Mouse (Mus musculus): ENCODE data around the gene E330009J07Rik. TPM values are rescaled to one million over a fixed set of nuclear protein-coding genes. Genes with fewer than 3 reads are reported as not detected.

E330009J07Rik gene
- polyA plus RNA-seq, 1 experiment from 2014 or later: 12.8 TPM

- Histone ChIP-seq H3K27ac (ENCODE audit: low read depth, low read length) (no peak overlapping the region), H3K4me3 (ENCODE audit: low read length) (no peak overlapping the region), H3K9ac (ENCODE audit: low read depth, low read length) (no peak overlapping the region), H3K27me3 (replicated peaks; ENCODE audit: control insufficient read depth, insufficient read depth, low read length) (0 out of 2 replicates have a peak, but pooled peaks cover 2% of the 10 kb centered on the region), H3K36me3 (ENCODE audit: control insufficient read depth, insufficient read depth, low read length) (no peaks in the 10 kb centered on the region), H3K9me3 (ENCODE audit: control insufficient read depth, low read length) (no peaks in the 10 kb centered on the region), H3K4me2 (ENCODE audit: low read length) (no peak overlapping the region), H3K4me1 (ENCODE audit: control insufficient read depth, insufficient read depth, low read depth, low read length) (no peaks in the 10 kb centered on the region)
- peak; percentile 37; the same call in 1 of the 2 replicates for ATAC-seq
- WGBS: 36% methylated on average over 10 of the region's 10 CpGs
Measured at GRCm38 (mm10) chr6:40443281-40443928, 7.5 kb upstream of the E330009J07Rik start.

- no peak for ATAC-seq
- H3K9me3 ChIP-seq (ENCODE audit: control insufficient read depth, low read length): no peaks in the 10 kb centered on the region
- H3K4me3 ChIP-seq (ENCODE audit: low read length): no peak overlapping the region
- no peak overlapping the region for H3K27ac ChIP-seq (ENCODE audit: low read depth, low read length)
- no peaks in the 10 kb centered on the region for H3K4me1 ChIP-seq (ENCODE audit: control insufficient read depth, insufficient read depth, low read depth, low read length)
- H3K27me3 ChIP-seq (replicated peaks; ENCODE audit: control insufficient read depth, insufficient read depth, low read length): 0 out of 2 replicates have a peak, but pooled peaks cover 2% of the 10 kb centered on the region
- no peak overlapping the region for H3K9ac ChIP-seq (ENCODE audit: low read depth, low read length)
- 49% methylated on average over 3 of the region's 3 CpGs for WGBS
- no peak overlapping the region for H3K4me2 ChIP-seq (ENCODE audit: low read length)
- H3K36me3 ChIP-seq (ENCODE audit: control insufficient read depth, insufficient read depth, low read length): no peaks in the 10 kb centered on the region
Measured at GRCm38 (mm10) chr6:40441755-40442154, 5.8 kb upstream of the E330009J07Rik start.

- H3K9ac ChIP-seq (ENCODE audit: low read depth, low read length): no peak overlapping the region
- H3K4me1 ChIP-seq (ENCODE audit: control insufficient read depth, insufficient read depth, low read depth, low read length): no peaks in the 10 kb centered on the region
- 0 out of 2 replicates have a peak, but pooled peaks cover 2% of the 10 kb centered on the region for H3K27me3 ChIP-seq (replicated peaks; ENCODE audit: control insufficient read depth, insufficient read depth, low read length)
- H3K27ac ChIP-seq (ENCODE audit: low read depth, low read length): no peak overlapping the region
- no peaks in the 10 kb centered on the region for H3K36me3 ChIP-seq (ENCODE audit: control insufficient read depth, insufficient read depth, low read length)
- no peak overlapping the region for H3K4me3 ChIP-seq (ENCODE audit: low read length)
- WGBS: 52% methylated on average over 3 of the region's 3 CpGs
- ATAC-seq: no peak
- no peak overlapping the region for H3K4me2 ChIP-seq (ENCODE audit: low read length)
- no peaks in the 10 kb centered on the region for H3K9me3 ChIP-seq (ENCODE audit: control insufficient read depth, low read length)
Measured at GRCm38 (mm10) chr6:40441276-40441675, 5.3 kb upstream of the E330009J07Rik start.

GRCm38 (mm10) chr6:40439731-40440130, 3.8 kb upstream of the E330009J07Rik start:
- Histone ChIP-seq H3K36me3 (ENCODE audit: control insufficient read depth, insufficient read depth, low read length) (no peaks in the 10 kb centered on the region), H3K27ac (ENCODE audit: low read depth, low read length) (no peak overlapping the region), H3K4me3 (ENCODE audit: low read length) (no peak overlapping the region), H3K4me2 (ENCODE audit: low read length) (no peak overlapping the region), H3K9me3 (ENCODE audit: control insufficient read depth, low read length) (no peaks in the 10 kb centered on the region), H3K27me3 (replicated peaks; ENCODE audit: control insufficient read depth, insufficient read depth, low read length) (0 out of 2 replicates have a peak, but pooled peaks cover 2% of the 10 kb centered on the region), H3K4me1 (ENCODE audit: control insufficient read depth, insufficient read depth, low read depth, low read length) (peaks cover 2% of the 10 kb centered on the region; the same call in 1 of the 2 replicates), H3K9ac (ENCODE audit: low read depth, low read length) (no peak overlapping the region)
- ATAC-seq: no peak
- 55% methylated on average over 12 of the region's 12 CpGs for WGBS

GRCm38 (mm10) chr6:40438936-40439335, 3.0 kb upstream of the E330009J07Rik start, which contains the start of gene Wee2:
TSS of gene Wee2 (plus strand) at chr6:40439088.
- Histone ChIP-seq H3K9me3 (ENCODE audit: control insufficient read depth, low read length) (no peaks in the 10 kb centered on the region), H3K27ac (ENCODE audit: low read depth, low read length) (no peak within 1 kb of the TSS), H3K4me2 (ENCODE audit: low read length) (no peak within 1 kb of the TSS), H3K9ac (ENCODE audit: low read depth, low read length) (no peak within 1 kb of the TSS), H3K27me3 (replicated peaks; ENCODE audit: control insufficient read depth, insufficient read depth, low read length) (0 out of 2 replicates have a peak, but pooled peaks cover 2% of the 10 kb centered on the region), H3K36me3 (ENCODE audit: control insufficient read depth, insufficient read depth, low read length) (no peaks in the 10 kb centered on the region), H3K4me1 (ENCODE audit: control insufficient read depth, insufficient read depth, low read depth, low read length) (peaks cover 10% of the 10 kb centered on the region), H3K4me3 (ENCODE audit: low read length) (no peak within 1 kb of the TSS)
- WGBS: 63% methylated on average over 5 of the region's 5 CpGs
- no peak for ATAC-seq

- 1% methylated on average over 56 of the region's 72 CpGs for WGBS
- H3K9me3 ChIP-seq (ENCODE audit: control insufficient read depth, low read length): no peaks in the 10 kb centered on the region
- peak; percentile 78 for ATAC-seq
- H3K9ac ChIP-seq (ENCODE audit: low read depth, low read length): peak overlapping the region; percentile 82
- H3K27me3 ChIP-seq (replicated peaks; ENCODE audit: control insufficient read depth, insufficient read depth, low read length): 0 out of 2 replicates have a peak, but pooled peaks cover 2% of the 10 kb centered on the region
- H3K27ac ChIP-seq (ENCODE audit: low read depth, low read length): peak overlapping the region; percentile 87
- H3K4me3 ChIP-seq (ENCODE audit: low read length): peak overlapping the region; percentile 66
- peaks cover 20% of the 10 kb centered on the region for H3K4me1 ChIP-seq (ENCODE audit: control insufficient read depth, insufficient read depth, low read depth, low read length)
- H3K4me2 ChIP-seq (ENCODE audit: low read length): peak overlapping the region; percentile 82
- no peaks in the 10 kb centered on the region for H3K36me3 ChIP-seq (ENCODE audit: control insufficient read depth, insufficient read depth, low read length)
Measured at GRCm38 (mm10) chr6:40435151-40436046, 536 bp downstream of the E330009J07Rik start.

GRCm38 (mm10) chr6:40434697-40435096, 1.2 kb downstream of the E330009J07Rik start:
- 0 out of 2 replicates have a peak, but pooled peaks have one; percentile 5 for ATAC-seq
- no peaks in the 10 kb centered on the region for H3K27me3 ChIP-seq (replicated peaks; ENCODE audit: control insufficient read depth, insufficient read depth, low read length)
- H3K4me3 ChIP-seq (ENCODE audit: low read length): peak overlapping the region; percentile 66
- H3K4me2 ChIP-seq (ENCODE audit: low read length): peak overlapping the region; percentile 82
- peak overlapping the region; percentile 82 for H3K9ac ChIP-seq (ENCODE audit: low read depth, low read length)
- H3K27ac ChIP-seq (ENCODE audit: low read depth, low read length): peak overlapping the region; percentile 87
- 8% methylated on average over 7 of the region's 7 CpGs for WGBS
- no peaks in the 10 kb centered on the region for H3K9me3 ChIP-seq (ENCODE audit: control insufficient read depth, low read length)
- H3K36me3 ChIP-seq (ENCODE audit: control insufficient read depth, insufficient read depth, low read length): no peaks in the 10 kb centered on the region
- peaks cover 22% of the 10 kb centered on the region for H3K4me1 ChIP-seq (ENCODE audit: control insufficient read depth, insufficient read depth, low read depth, low read length)

GRCm38 (mm10) chr6:40432346-40433275, 3.3 kb downstream of the E330009J07Rik start:
- Histone ChIP-seq H3K9ac (ENCODE audit: low read depth, low read length) (no peak overlapping the region), H3K4me1 (ENCODE audit: control insufficient read depth, insufficient read depth, low read depth, low read length) (peaks cover 32% of the 10 kb centered on the region), H3K9me3 (ENCODE audit: control insufficient read depth, low read length) (no peaks in the 10 kb centered on the region), H3K27ac (ENCODE audit: low read depth, low read length) (peak overlapping the region; percentile 42; the same call in 1 of the 2 replicates), H3K4me2 (ENCODE audit: low read length) (0 out of 2 replicates have a peak overlapping the region, but pooled peaks have one; percentile 27), H3K4me3 (ENCODE audit: low read length) (no peak overlapping the region), H3K36me3 (ENCODE audit: control insufficient read depth, insufficient read depth, low read length) (no peaks in the 10 kb centered on the region), H3K27me3 (replicated peaks; ENCODE audit: control insufficient read depth, insufficient read depth, low read length) (no peaks in the 10 kb centered on the region)
- 78% methylated on average over 17 of the region's 17 CpGs for WGBS
- ATAC-seq: 0 out of 2 replicates have a peak, but pooled peaks have one; percentile 4
